Mouse (Mus musculus) liver, embryonic 13.5 days (tissue): Measurements from ENCODE around the gene Pja2. TPM values are rescaled to one million over a fixed set of nuclear protein-coding genes. Genes with fewer than 3 reads are reported as not detected.
"Not testable (repeated sequence)": the region's sequence is repeated elsewhere in the genome, so short reads cannot be mapped to it uniquely, and the experiment has no call there.

ENCODE experiments used
- ATAC-seq: fragments of 200-750 bp; cut with Nextera tagmentation; 2 replicates; pipeline ENCODE4 v1.8.0; 2017; ENCODE audit warnings: low read depth, mild to moderate bottlenecking, moderate number of reproducible peaks, moderate library complexity
- DNase-seq: peaks from one replicate; pipeline ENCODE4 v3.0.0; 2022
- H3K27ac ChIP-seq: fragments of 300-500 bp; sonication (generic); 2 replicates; pipeline ENCODE4 v1.5.1; 2015; ENCODE audit warnings: moderate library complexity, mild to moderate bottlenecking, inconsistent platforms
- H3K27me3 ChIP-seq: fragments of 300-500 bp; sonication (generic); 2 replicates; pipeline ENCODE4 v1.6.1; 2015; ENCODE audit warnings: mild to moderate bottlenecking, inconsistent platforms
- H3K36me3 ChIP-seq: fragments of 300-500 bp; sonication (generic); 2 replicates; pipeline ENCODE4 v1.6.1; 2015; ENCODE audit warnings: mild to moderate bottlenecking, inconsistent platforms
- H3K4me1 ChIP-seq: fragments of 300-500 bp; sonication (generic); replicated peaks from 2 replicates; pipeline ENCODE4 v1.6.1; 2015; ENCODE audit warnings: inconsistent platforms
- H3K4me2 ChIP-seq: fragments of 300-500 bp; sonication (generic); 2 replicates; pipeline ENCODE4 v1.6.1; 2015; ENCODE audit warnings: inconsistent platforms, mild to moderate bottlenecking, moderate library complexity
- H3K4me3 ChIP-seq: fragments of 300-500 bp; sonication (generic); replicated peaks from 2 replicates; pipeline ENCODE4 v1.5.1; 2015; ENCODE audit warnings: mild to moderate bottlenecking, inconsistent platforms
- H3K9ac ChIP-seq: fragments of 300-500 bp; sonication (generic); 2 replicates; pipeline ENCODE4 v1.6.1; 2015; ENCODE audit warnings: mild to moderate bottlenecking, inconsistent platforms
- H3K9me3 ChIP-seq: fragments of 300-500 bp; sonication (generic); replicated peaks from 2 replicates; pipeline ENCODE4 v1.6.1; 2016; ENCODE audit warnings: inconsistent platforms
- WGBS: fragments of 180-500 bp; shearing (Covaris S2); methylation state at CpG from one replicate; pipeline ENCODE4 v1.1.7; 2015; ENCODE audit not compliant: insufficient replicate concordance; 5-methylcytosine and 5-hydroxymethylcytosine counted together
- polyA plus RNA-seq: library from polyadenylated mRNA; unstranded; fragments of >200 nt; fragmentation: Nextera tagmentation; extraction: Ambion mirVana; gene quantifications from 2 replicates; pipeline ENCODE4 v1.2.1, GENCODE M21; 2015

Gene Pja2
- polyA plus RNA-seq, 1 experiment from 2014 or later: 16.7 TPM

- peaks cover 17% of the 10 kb centered on the region for H3K4me1 ChIP-seq
- H3K27ac ChIP-seq: no peak overlapping the region
- no peaks in the 10 kb centered on the region for H3K36me3 ChIP-seq
- WGBS: 73% methylated on average over 4 of the region's 4 CpGs
- no peaks in the 10 kb centered on the region for H3K27me3 ChIP-seq
- DNase-seq: no peak
- H3K9ac ChIP-seq: no peak overlapping the region
- H3K9me3 ChIP-seq: no peaks in the 10 kb centered on the region
- H3K4me3 ChIP-seq: no peak overlapping the region
- no peak for ATAC-seq
- no peak overlapping the region for H3K4me2 ChIP-seq
These were observed 2.2 kb upstream of the Pja2 start for GRCm38 (mm10) chr17:64333956-64334355.

GRCm38 (mm10) chr17:64332770-64333096 is 1.0 kb upstream of the Pja2 start:
- peak overlapping the region; percentile 98 for H3K4me3 ChIP-seq
- no peak for DNase-seq
- WGBS: 13% methylated on average over 5 of the region's 5 CpGs
- H3K27me3 ChIP-seq: no peaks in the 10 kb centered on the region
- peak overlapping the region; percentile 82 for H3K4me2 ChIP-seq
- no peak for ATAC-seq
- H3K27ac ChIP-seq: 0 out of 2 replicates have a peak overlapping the region, but pooled peaks have one; percentile 40
- peak overlapping the region; percentile 64 for H3K9ac ChIP-seq
- no peaks in the 10 kb centered on the region for H3K36me3 ChIP-seq
- H3K9me3 ChIP-seq: no peaks in the 10 kb centered on the region
- H3K4me1 ChIP-seq: peaks cover 17% of the 10 kb centered on the region

GRCm38 (mm10) chr17:64331291-64331897 is 322 bp downstream of the Pja2 start:
- Histone ChIP-seq H3K4me3 (peak overlapping the region; percentile 98), H3K27me3 (no peaks in the 10 kb centered on the region), H3K9me3 (no peaks in the 10 kb centered on the region), H3K9ac (peak overlapping the region; percentile 97), H3K4me1 (peaks cover 17% of the 10 kb centered on the region), H3K4me2 (peak overlapping the region; percentile 83), H3K36me3 (no peaks in the 10 kb centered on the region), H3K27ac (peak overlapping the region; percentile 97)
- ATAC-seq: peak; percentile 52
- 0% methylated on average over 53 of the region's 62 CpGs for WGBS
- no peak for DNase-seq

- Histone ChIP-seq H3K9me3 (no peaks in the 10 kb centered on the region), H3K27ac (peak overlapping the region; percentile 97), H3K4me3 (peak overlapping the region; percentile 98), H3K4me2 (peak overlapping the region; percentile 83), H3K4me1 (peaks cover 17% of the 10 kb centered on the region), H3K36me3 (no peaks in the 10 kb centered on the region), H3K9ac (peak overlapping the region; percentile 97), H3K27me3 (no peaks in the 10 kb centered on the region)
- DNase-seq (no peak), ATAC-seq (no peak)
- 20% methylated on average over 8 of the region's 8 CpGs for WGBS
These were observed 831 bp downstream of the Pja2 start for GRCm38 (mm10) chr17:64330885-64331284.

GRCm38 (mm10) chr17:64324556-64324955 is 7.2 kb downstream of the Pja2 start:
- DNase-seq: no peak
- no peaks in the 10 kb centered on the region for H3K27me3 ChIP-seq
- no peaks in the 10 kb centered on the region for H3K4me1 ChIP-seq
- ATAC-seq: no peak
- WGBS: 67% methylated on average over 2 of the region's 2 CpGs
- no peaks in the 10 kb centered on the region for H3K9me3 ChIP-seq
- H3K27ac ChIP-seq: no peak overlapping the region
- no peak overlapping the region for H3K4me2 ChIP-seq
- H3K9ac ChIP-seq: no peak overlapping the region
- no peaks in the 10 kb centered on the region for H3K36me3 ChIP-seq
- H3K4me3 ChIP-seq: no peak overlapping the region

GRCm38 (mm10) chr17:64315428-64315827 is 16.3 kb downstream of the Pja2 start:
- Histone ChIP-seq H3K4me2 (no peak overlapping the region), H3K4me1 (peaks cover 19% of the 10 kb centered on the region), H3K9ac (no peak overlapping the region), H3K9me3 (no peaks in the 10 kb centered on the region), H3K4me3 (no peak overlapping the region), H3K27me3 (no peaks in the 10 kb centered on the region), H3K27ac (peak overlapping the region; percentile 29; the same call in 1 of the 2 replicates), H3K36me3 (peaks cover 13% of the 10 kb centered on the region; the same call in 1 of the 2 replicates)
- DNase-seq (no peak), ATAC-seq (peak; percentile 64; the same call in 1 of the 2 replicates)

- H3K4me2 ChIP-seq, H3K4me3 ChIP-seq, H3K27ac ChIP-seq, H3K9me3 ChIP-seq, H3K27me3 ChIP-seq, H3K9ac ChIP-seq: not testable (repeated sequence)
- ATAC-seq (peak; percentile 79), DNase-seq (peak; percentile 45)
- 20% methylated on average over 1 of the region's 1 CpGs for WGBS
- peaks cover 13% of the 10 kb centered on the region; the same call in 1 of the 2 replicates for H3K36me3 ChIP-seq
- peaks cover 19% of the 10 kb centered on the region for H3K4me1 ChIP-seq
These were observed 17.2 kb downstream of the Pja2 start for GRCm38 (mm10) chr17:64314523-64314922.

- no peaks in the 10 kb centered on the region for H3K9me3 ChIP-seq
- H3K27me3 ChIP-seq: no peaks in the 10 kb centered on the region
- peaks cover 17% of the 10 kb centered on the region for H3K36me3 ChIP-seq
- DNase-seq: no peak
- H3K9ac ChIP-seq: no peak overlapping the region
- no peaks in the 10 kb centered on the region for H3K4me1 ChIP-seq
- H3K4me3 ChIP-seq: no peak overlapping the region
- WGBS: 84% methylated on average over 5 of the region's 5 CpGs
- no peak for ATAC-seq
- no peak overlapping the region for H3K27ac ChIP-seq
- H3K4me2 ChIP-seq: no peak overlapping the region
These were observed 34.1 kb downstream of the Pja2 start for GRCm38 (mm10) chr17:64297628-64298027.

- DNase-seq (no peak), ATAC-seq (no peak)
- Histone ChIP-seq H3K9ac (no peak overlapping the region), H3K9me3 (no peaks in the 10 kb centered on the region), H3K36me3 (peaks cover 26% of the 10 kb centered on the region), H3K4me2 (no peak overlapping the region), H3K27ac (no peak overlapping the region), H3K27me3 (no peaks in the 10 kb centered on the region), H3K4me1 (no peaks in the 10 kb centered on the region), H3K4me3 (no peak overlapping the region)
- 84% methylated on average over 8 of the region's 8 CpGs for WGBS
These were observed 39.0 kb downstream of the Pja2 start for GRCm38 (mm10) chr17:64292740-64293139.

GRCm38 (mm10) chr17:64289684-64290083 is 42.0 kb downstream of the Pja2 start:
- 76% methylated on average over 4 of the region's 4 CpGs for WGBS

GRCm38 (mm10) chr17:64288000-64288399 is 43.7 kb downstream of the Pja2 start:
- Histone ChIP-seq H3K4me1 (no peaks in the 10 kb centered on the region), H3K27ac (no peak overlapping the region), H3K36me3 (peaks cover 44% of the 10 kb centered on the region), H3K27me3 (no peaks in the 10 kb centered on the region), H3K4me2 (no peak overlapping the region), H3K4me3 (no peak overlapping the region), H3K9me3 (no peaks in the 10 kb centered on the region), H3K9ac (no peak overlapping the region)
- ATAC-seq: no peak
- 88% methylated on average over 7 of the region's 7 CpGs for WGBS
- DNase-seq: no peak

More at GRCm38 (mm10) chr17:64289684-64290083, 42.0 kb downstream of the Pja2 start:
- no peak overlapping the region for H3K4me3 ChIP-seq
- DNase-seq (no peak), ATAC-seq (no peak)
- H3K4me1 ChIP-seq: no peaks in the 10 kb centered on the region
- H3K4me2 ChIP-seq: no peak overlapping the region
- no peak overlapping the region for H3K27ac ChIP-seq
- no peaks in the 10 kb centered on the region for H3K9me3 ChIP-seq
- H3K9ac ChIP-seq: no peak overlapping the region
- peaks cover 41% of the 10 kb centered on the region for H3K36me3 ChIP-seq
- H3K27me3 ChIP-seq: no peaks in the 10 kb centered on the region

- Histone ChIP-seq H3K27me3 (no peaks in the 10 kb centered on the region), H3K27ac (no peak overlapping the region), H3K9ac (no peak overlapping the region), H3K9me3 (no peaks in the 10 kb centered on the region), H3K4me1 (no peaks in the 10 kb centered on the region), H3K4me2 (no peak overlapping the region), H3K4me3 (no peak overlapping the region), H3K36me3 (peaks cover 47% of the 10 kb centered on the region)
- ATAC-seq: no peak
- no peak for DNase-seq
- WGBS: 85% methylated on average over 3 of the region's 3 CpGs
These were observed 44.9 kb downstream of the Pja2 start for GRCm38 (mm10) chr17:64286836-64287235.
